Mouse (Mus musculus) midbrain, embryonic 14.5 days (tissue): ENCODE measurements around the gene Pax7. TPM values are rescaled to one million over a fixed set of nuclear protein-coding genes. Genes with fewer than 3 reads are reported as not detected.

Experiments
- ATAC-seq: fragments of 200-750 bp; cut with Nextera tagmentation; 2 replicates; pipeline ENCODE4 v1.8.0; 2017; ENCODE audit warnings: moderate number of reproducible peaks, moderate library complexity; ENCODE audit not compliant: low FRiP score, low TSS enrichment
- DNase-seq: peaks from one replicate; pipeline ENCODE4 v3.0.0-alpha.2; 2015
- H3K27ac ChIP-seq: fragments of 300-500 bp; sonication (generic); replicated peaks from 2 replicates; pipeline ENCODE4 v1.5.1; 2014; ENCODE audit warnings: mild to moderate bottlenecking, low read depth, low read length, moderate library complexity
- H3K27me3 ChIP-seq: fragments of 300-500 bp; sonication (generic); 2 replicates; pipeline ENCODE4 v1.6.1; 2014; ENCODE audit warnings: low read length, control low read depth, mixed read lengths; ENCODE audit not compliant: control insufficient read depth, insufficient read depth
- H3K36me3 ChIP-seq: fragments of 300-500 bp; sonication (generic); 2 replicates; pipeline ENCODE4 v1.6.1; 2014; ENCODE audit warnings: low read length, control low read depth; ENCODE audit not compliant: control insufficient read depth, insufficient read depth
- H3K4me1 ChIP-seq: fragments of 300-500 bp; sonication (generic); 2 replicates; pipeline ENCODE4 v1.6.1; 2014; ENCODE audit warnings: mild to moderate bottlenecking, antibody characterized with exemption, low read length, control low read depth; ENCODE audit not compliant: control insufficient read depth, insufficient read depth
- H3K4me2 ChIP-seq: fragments of 300-500 bp; sonication (generic); 2 replicates; pipeline ENCODE4 v1.6.1; 2014; ENCODE audit warnings: mild to moderate bottlenecking, low read length, moderate library complexity
- H3K4me3 ChIP-seq: fragments of 300-500 bp; sonication (generic); replicated peaks from 2 replicates; pipeline ENCODE4 v1.5.1; 2014; ENCODE audit warnings: low read depth, low read length
- H3K9ac ChIP-seq: fragments of 300-500 bp; sonication (generic); replicated peaks from 2 replicates; pipeline ENCODE4 v1.6.1; 2014; ENCODE audit warnings: mild to moderate bottlenecking, low read length, moderate library complexity
- H3K9me3 ChIP-seq: fragments of 300-500 bp; sonication (generic); 2 replicates; pipeline ENCODE4 v1.6.1; 2016; ENCODE audit warnings: low read length, control low read depth, mixed read lengths; ENCODE audit not compliant: control insufficient read depth
- WGBS: fragments of 180-500 bp; shearing (Covaris S2); extraction: QIAGEN DNeasy Blood & Tissue Kit; methylation state at CpG from one replicate; pipeline ENCODE4 v1.1.7; 2014; 5-methylcytosine and 5-hydroxymethylcytosine counted together
- polyA plus RNA-seq: library from polyadenylated mRNA; unstranded; fragments of >200 nt; fragmentation: Nextera tagmentation; extraction: Ambion mirVana; gene quantifications from 2 replicates; pipeline ENCODE4 v1.2.1, GENCODE M21; 2014

Gene Pax7
- polyA plus RNA-seq, 1 experiment from 2014 or later, result 9.1 TPM

- 0 out of 2 replicates have a peak overlapping the region, but pooled peaks have one; percentile 8 for H3K27ac ChIP-seq
- no peak overlapping the region for H3K9ac ChIP-seq
- ATAC-seq (no peak; the same call in 1 of the 2 replicates), DNase-seq (peak; percentile 51)
- no peaks in the 10 kb centered on the region for H3K36me3 ChIP-seq
- 17% methylated on average over 25 of the region's 25 CpGs for WGBS
- peak overlapping the region; percentile 24 for H3K4me2 ChIP-seq
- H3K4me3 ChIP-seq, result no peak overlapping the region
- peaks cover 9% of the 10 kb centered on the region; the same call in 1 of the 2 replicates for H3K4me1 ChIP-seq
- H3K27me3 ChIP-seq, result no peaks in the 10 kb centered on the region
- H3K9me3 ChIP-seq, result no peaks in the 10 kb centered on the region
These were observed 122.6 kb downstream of the Pax7 start for GRCm38 (mm10) chr4:139710467-139711334.

DNA sequence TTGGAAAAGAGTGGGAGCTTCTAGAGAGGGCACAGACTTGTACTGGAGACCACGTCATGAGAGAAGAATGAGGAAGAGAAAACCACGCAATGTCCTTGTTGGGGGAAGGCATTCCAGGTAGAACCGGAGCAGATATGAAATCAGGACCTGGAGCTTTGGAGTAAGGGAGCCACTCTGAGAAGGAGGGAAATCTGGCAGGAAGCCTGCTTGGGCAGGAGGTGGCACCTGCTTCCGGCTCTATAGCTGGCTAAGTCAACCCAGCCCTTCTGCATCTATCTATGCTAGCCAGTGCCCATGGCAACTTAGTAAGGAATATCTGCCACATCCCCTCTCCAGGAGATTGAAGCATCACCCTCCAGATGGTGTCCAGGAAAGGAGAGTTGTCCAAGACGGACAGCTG is 127.3 kb downstream of the Pax7 start:
- H3K27ac ChIP-seq, result no peak overlapping the region
- ATAC-seq (no peak), DNase-seq (no peak)
- WGBS, result 90% methylated on average over 5 of the region's 5 CpGs
- H3K27me3 ChIP-seq, result no peaks in the 10 kb centered on the region
- H3K4me1 ChIP-seq, result peaks cover 7% of the 10 kb centered on the region; the same call in 1 of the 2 replicates
- no peaks in the 10 kb centered on the region for H3K9me3 ChIP-seq
- H3K4me3 ChIP-seq, result no peak overlapping the region
- no peak overlapping the region for H3K4me2 ChIP-seq
- H3K36me3 ChIP-seq, result no peaks in the 10 kb centered on the region
- no peak overlapping the region for H3K9ac ChIP-seq

DNA sequence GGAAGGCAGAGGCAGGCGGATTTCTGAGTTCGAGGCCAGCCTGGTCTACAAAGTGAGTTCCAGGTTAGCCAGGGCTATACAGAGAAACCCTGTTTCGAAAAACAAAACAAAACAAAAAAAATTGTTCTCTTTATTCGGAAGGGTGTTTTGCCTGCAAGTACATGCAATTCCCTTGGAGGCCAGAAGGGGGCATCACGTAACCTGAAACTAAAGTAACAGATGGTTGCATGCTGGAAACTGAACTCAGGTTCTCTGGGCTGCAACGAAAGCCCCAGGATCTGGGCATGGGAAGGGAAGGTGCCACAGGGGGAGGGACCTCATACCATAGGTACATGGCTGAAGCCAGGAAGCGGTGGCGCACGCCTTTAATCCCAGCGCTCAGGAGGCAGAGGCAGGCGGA is 129.9 kb downstream of the Pax7 start:
- H3K9ac ChIP-seq, result no peak overlapping the region
- no peaks in the 10 kb centered on the region for H3K27me3 ChIP-seq
- no peak overlapping the region for H3K27ac ChIP-seq
- no peak for DNase-seq
- H3K4me3 ChIP-seq, result no peak overlapping the region
- no peak overlapping the region for H3K4me2 ChIP-seq
- no peaks in the 10 kb centered on the region for H3K36me3 ChIP-seq
- WGBS, result 86% methylated on average over 11 of the region's 11 CpGs
- no peak for ATAC-seq
- H3K9me3 ChIP-seq, result no peaks in the 10 kb centered on the region
- H3K4me1 ChIP-seq, result no peaks in the 10 kb centered on the region

DNA sequence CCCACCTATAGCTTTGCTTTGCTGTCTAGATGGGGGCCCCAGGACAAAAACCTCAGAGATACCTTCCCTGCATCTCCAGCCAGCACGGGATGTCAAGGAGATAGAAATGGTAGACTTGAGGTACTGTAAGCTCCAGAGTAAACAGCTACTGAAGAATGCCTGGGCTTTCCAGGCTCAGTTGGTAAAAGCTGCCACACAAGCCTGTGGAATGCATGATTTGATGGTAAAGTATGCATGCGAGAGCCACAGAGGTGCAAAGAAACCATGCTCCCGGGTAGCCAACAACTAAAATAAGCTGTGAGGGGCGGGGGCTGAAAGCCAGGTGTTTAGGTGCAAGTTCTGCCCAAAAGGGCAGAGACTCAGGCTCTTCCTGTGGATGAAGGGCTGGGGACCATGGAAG is 130.4 kb downstream of the Pax7 start:
- Histone ChIP-seq H3K27ac (no peak overlapping the region), H3K4me1 (no peaks in the 10 kb centered on the region), H3K9ac (no peak overlapping the region), H3K4me3 (no peak overlapping the region), H3K4me2 (no peak overlapping the region), H3K36me3 (no peaks in the 10 kb centered on the region), H3K27me3 (no peaks in the 10 kb centered on the region), H3K9me3 (no peaks in the 10 kb centered on the region)
- 76% methylated on average over 4 of the region's 4 CpGs for WGBS
- no peak for DNase-seq
- no peak for ATAC-seq

DNA sequence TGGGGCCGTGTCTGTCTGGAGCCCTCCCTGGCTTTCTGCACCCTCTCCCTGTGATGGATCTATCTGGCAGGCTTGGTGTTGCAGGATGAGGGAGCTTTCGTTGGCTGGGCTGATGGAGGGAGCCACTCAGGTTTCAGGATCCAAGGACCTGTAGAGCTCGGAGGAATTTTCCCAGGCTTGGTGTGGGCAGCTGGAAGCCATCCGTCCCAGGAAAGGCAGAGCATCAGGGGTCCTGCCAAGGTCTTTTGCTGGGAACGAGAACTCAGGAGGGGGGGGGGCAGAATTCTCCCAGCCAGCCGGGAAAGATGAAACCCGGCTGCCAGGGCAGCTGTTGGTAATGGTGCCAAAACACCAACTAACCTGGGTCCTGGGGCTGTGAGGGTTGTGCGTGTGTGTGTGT is 134.7 kb downstream of the Pax7 start:
- H3K9ac ChIP-seq, result no peak overlapping the region
- DNase-seq, result no peak
- 71% methylated on average over 8 of the region's 8 CpGs for WGBS
- ATAC-seq, result no peak
- no peaks in the 10 kb centered on the region for H3K27me3 ChIP-seq
- H3K4me1 ChIP-seq, result no peaks in the 10 kb centered on the region; the same call in 1 of the 2 replicates
- H3K4me3 ChIP-seq, result no peak overlapping the region
- no peaks in the 10 kb centered on the region for H3K36me3 ChIP-seq
- H3K9me3 ChIP-seq, result no peaks in the 10 kb centered on the region
- H3K4me2 ChIP-seq, result no peak overlapping the region
- no peak overlapping the region for H3K27ac ChIP-seq

DNA sequence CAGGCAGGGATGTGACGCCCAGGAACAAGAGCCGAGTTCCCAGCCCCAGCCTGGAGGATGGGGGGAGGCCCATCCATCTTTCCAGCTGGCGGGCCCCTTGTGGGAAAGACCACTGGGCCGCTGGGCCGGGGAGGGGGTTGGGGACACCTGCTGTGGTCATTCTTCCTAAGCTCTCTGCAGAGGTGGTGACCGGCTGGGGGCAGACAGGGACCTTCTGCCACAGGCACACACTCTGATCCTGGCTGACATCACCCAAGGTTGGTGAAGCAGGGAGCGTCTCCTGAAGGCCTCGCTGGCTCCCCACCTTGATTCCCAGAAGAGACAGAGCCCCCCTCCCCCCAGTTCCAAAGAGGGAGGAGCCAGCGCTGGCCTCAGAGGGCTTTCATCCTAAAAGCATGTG is 135.6 kb downstream of the Pax7 start:
- no peak for DNase-seq
- no peaks in the 10 kb centered on the region for H3K27me3 ChIP-seq
- no peak overlapping the region for H3K4me3 ChIP-seq
- WGBS, result 8% methylated on average over 9 of the region's 9 CpGs
- H3K9ac ChIP-seq, result no peak overlapping the region
- H3K4me1 ChIP-seq, result no peaks in the 10 kb centered on the region; the same call in 1 of the 2 replicates
- H3K36me3 ChIP-seq, result no peaks in the 10 kb centered on the region
- no peak overlapping the region for H3K4me2 ChIP-seq
- H3K27ac ChIP-seq, result no peak overlapping the region
- H3K9me3 ChIP-seq, result no peaks in the 10 kb centered on the region
- no peak for ATAC-seq

GRCm38 (mm10) chr4:139693315-139693714 is 140.0 kb downstream of the Pax7 start:
- no peak overlapping the region for H3K9ac ChIP-seq

GRCm38 (mm10) chr4:139689627-139690269 is 143.6 kb downstream of the Pax7 start:
- DNase-seq (peak; percentile 39), ATAC-seq (no peak)
- WGBS, result 29% methylated on average over 7 of the region's 7 CpGs
- no peak overlapping the region for H3K9ac ChIP-seq
- H3K27me3 ChIP-seq, result no peaks in the 10 kb centered on the region
- no peak overlapping the region for H3K4me3 ChIP-seq
- no peaks in the 10 kb centered on the region for H3K36me3 ChIP-seq
- no peaks in the 10 kb centered on the region; the same call in 1 of the 2 replicates for H3K4me1 ChIP-seq
- H3K9me3 ChIP-seq, result no peaks in the 10 kb centered on the region
- H3K4me2 ChIP-seq, result no peak overlapping the region
- H3K27ac ChIP-seq, result no peak overlapping the region

More at GRCm38 (mm10) chr4:139693315-139693714, 140.0 kb downstream of the Pax7 start:
- Histone ChIP-seq H3K9me3 (no peaks in the 10 kb centered on the region), H3K4me2 (no peak overlapping the region), H3K27me3 (no peaks in the 10 kb centered on the region), H3K4me3 (no peak overlapping the region), H3K27ac (no peak overlapping the region), H3K36me3 (no peaks in the 10 kb centered on the region), H3K4me1 (no peaks in the 10 kb centered on the region; the same call in 1 of the 2 replicates)
- WGBS, result 12% methylated on average over 5 of the region's 5 CpGs
- DNase-seq (no peak), ATAC-seq (no peak)
